Mouse (Mus musculus) heart, postnatal 0 days (tissue): ENCODE results near the gene Pde1c.

Source experiments
- CTCF ChIP-seq: IDR thresholded peaks from 2 replicates; pipeline ENCODE4 v1.5.1; 2016; ENCODE audit warnings: antibody characterized with exemption, control low read depth, low read depth
- EP300 ChIP-seq: IDR thresholded peaks from 2 replicates; pipeline ENCODE4 v1.6.1; 2016; ENCODE audit warnings: antibody characterized with exemption, low read depth

GRCm38 (mm10) chr6:56332149-56332548 lies 236.8 kb downstream of the Pde1c start:
- TF ChIP-seq EP300 (no peak), CTCF (no peak)
